Mouse (Mus musculus) heart, adult 9 months (tissue): ENCODE data around the gene Foxj1.

ENCODE experiments used
- DNase-seq, 2 experiments: peaks; one replicate each; pipeline ENCODE4 v3.0.0; 2022; ENCODE audit warnings: low spot score in 2 of 2

Foxj1 gene

GRCm38 (mm10) chr11:116305423-116305822 is 29.8 kb downstream of the Foxj1 start:
- no peak for DNase-seq

- no peak for DNase-seq
Measured at GRCm38 (mm10) chr11:116298621-116299020, 36.6 kb downstream of the Foxj1 start.

- DNase-seq: no peak
Measured at GRCm38 (mm10) chr11:116298221-116298620, 37.0 kb downstream of the Foxj1 start.

- no peak for DNase-seq
Measured at GRCm38 (mm10) chr11:116297017-116297416, 38.2 kb downstream of the Foxj1 start.

- no peak for DNase-seq
Measured at GRCm38 (mm10) chr11:116296191-116296734, 38.9 kb downstream of the Foxj1 start.

GRCm38 (mm10) chr11:116294319-116294718 is 40.9 kb downstream of the Foxj1 start:
- DNase-seq: peak in 1 of 2 experiments; percentile 44

- DNase-seq: no peak
Measured at GRCm38 (mm10) chr11:116293538-116294137, 41.6 kb downstream of the Foxj1 start.

- no peak for DNase-seq
Measured at GRCm38 (mm10) chr11:116292401-116292800, 42.8 kb downstream of the Foxj1 start.

GRCm38 (mm10) chr11:116290556-116290955 is 44.6 kb downstream of the Foxj1 start:
- no peak for DNase-seq

GRCm38 (mm10) chr11:116287351-116287750 is 47.8 kb downstream of the Foxj1 start:
- no peak for DNase-seq

GRCm38 (mm10) chr11:116285770-116286191 is 49.4 kb downstream of the Foxj1 start:
- DNase-seq: peak; percentile 32 to 51

GRCm38 (mm10) chr11:116283982-116284381 is 51.2 kb downstream of the Foxj1 start:
- no peak for DNase-seq

GRCm38 (mm10) chr11:116282912-116283521 is 52.2 kb downstream of the Foxj1 start:
- no peak for DNase-seq

GRCm38 (mm10) chr11:116282089-116282488 is 53.1 kb downstream of the Foxj1 start:
- DNase-seq: no peak

GRCm38 (mm10) chr11:116281671-116282070 is 53.5 kb downstream of the Foxj1 start:
- DNase-seq: no peak

- DNase-seq: no peak
Measured at GRCm38 (mm10) chr11:116280751-116281663, 54.2 kb downstream of the Foxj1 start, which contains the start of gene Galr2. Gene Galr2 (plus strand): TSS chr11:116280939.
